Mouse (Mus musculus) spleen, adult 2 months (tissue): ENCODE measurements around the gene Gpr135.

ENCODE experiments used
- CTCF ChIP-seq: fragments of 200-500 bp; IDR thresholded peaks from 2 replicates; pipeline ENCODE4 v1.5.1; 2011; ENCODE audit warnings: mild to moderate bottlenecking, inconsistent platforms; ENCODE audit not compliant: insufficient read depth, insufficient read length, insufficient replicate concordance; ENCODE audit errors: extremely low read depth
- POLR2A ChIP-seq: fragments of 200-500 bp; IDR thresholded peaks from 2 replicates; pipeline ENCODE4 v1.6.1; 2011; ENCODE audit warnings: low read depth, low read length, inconsistent platforms

DNA sequence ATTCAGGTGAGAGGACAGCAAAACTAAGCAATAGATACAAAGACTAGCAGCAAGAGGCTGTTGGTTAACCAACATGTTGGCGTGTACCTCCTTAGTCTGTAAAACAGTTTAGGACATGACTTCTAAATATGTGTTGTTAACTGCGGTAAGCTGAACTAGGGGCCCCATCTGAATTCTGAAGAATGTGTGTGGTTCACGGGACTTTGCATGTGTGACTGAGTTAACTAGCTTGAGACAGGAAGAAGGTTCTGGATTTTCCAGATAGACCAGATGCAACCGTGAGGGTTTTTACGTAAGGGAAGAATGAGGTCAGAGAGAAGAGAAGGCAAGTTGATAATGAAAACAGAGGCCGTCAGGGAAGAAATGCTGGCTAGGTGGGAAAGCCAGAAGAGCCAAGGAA is 33.9 kb downstream of the Gpr135 start:
- TF ChIP-seq CTCF, result no peak
- no peak for TF ChIP-seq POLR2A
